Mouse (Mus musculus) frontal cortex, postnatal 14 days (tissue): Measurements from ENCODE around the gene Ptprm.

Experiments
- DNase-seq, 2 experiments: peaks; one replicate each; pipeline ENCODE4 v3.0.0; 2022; ENCODE audit warnings: low spot score in 2 of 2

Ptprm gene

DNA sequence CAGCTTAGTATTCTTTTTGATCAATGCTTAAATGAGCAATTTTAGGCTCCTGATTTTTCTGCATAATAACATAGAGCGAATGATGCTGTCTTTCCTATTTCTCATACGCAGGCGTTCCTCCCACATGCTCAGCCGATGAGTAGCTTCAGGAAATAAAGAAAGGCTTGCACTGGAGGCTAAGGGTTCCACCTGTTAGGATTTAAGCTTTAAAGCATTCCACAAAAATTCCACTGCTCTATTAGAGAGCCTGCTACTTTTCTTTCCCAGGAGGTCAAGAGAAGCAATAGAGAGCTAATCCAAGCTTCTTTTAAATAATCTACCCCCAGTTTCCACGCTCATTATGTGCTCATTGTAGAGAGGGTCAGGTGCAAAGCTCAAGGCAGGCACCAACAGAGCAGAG is 127.3 kb downstream of the Ptprm start:
- no peak for DNase-seq

DNA sequence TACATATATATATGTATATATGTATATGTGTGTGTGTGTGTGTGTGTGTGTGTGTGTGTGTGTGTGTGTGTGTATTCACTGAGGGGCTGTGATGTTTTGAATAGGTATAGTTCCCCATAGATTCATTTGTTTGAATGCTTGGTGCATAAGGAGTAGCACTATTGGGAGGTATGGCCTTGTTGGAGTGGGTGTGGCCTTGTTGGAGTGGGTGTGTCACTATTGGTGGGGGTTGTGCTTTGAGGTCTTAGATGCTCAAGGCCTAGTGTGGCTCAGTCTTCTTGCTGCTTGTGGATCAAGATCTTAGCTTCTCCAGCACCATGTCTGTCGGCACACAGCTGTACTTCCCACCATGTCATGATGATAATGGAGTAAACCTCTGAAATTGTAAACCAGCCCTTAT is 138.9 kb downstream of the Ptprm start:
- no peak for DNase-seq

DNA sequence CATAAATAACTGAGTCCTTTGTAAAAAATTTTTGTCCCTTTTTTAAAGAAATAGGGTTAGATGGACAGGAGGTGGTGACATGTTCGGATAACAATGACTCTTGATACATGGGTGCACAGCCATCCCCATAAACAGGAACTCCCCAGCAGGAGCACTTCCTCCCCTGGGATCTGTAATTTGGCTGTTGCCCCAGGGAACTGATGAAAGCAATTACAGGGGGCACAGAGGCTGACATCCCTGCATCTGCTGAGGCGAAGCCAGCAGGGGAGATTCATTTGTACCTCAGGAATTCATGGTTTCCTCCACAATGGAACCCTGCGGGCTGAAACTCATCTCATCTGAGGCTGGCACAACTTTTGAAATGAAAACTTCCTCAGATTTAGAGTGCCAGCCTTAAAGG is 140.5 kb downstream of the Ptprm start:
- DNase-seq, result no peak

DNA sequence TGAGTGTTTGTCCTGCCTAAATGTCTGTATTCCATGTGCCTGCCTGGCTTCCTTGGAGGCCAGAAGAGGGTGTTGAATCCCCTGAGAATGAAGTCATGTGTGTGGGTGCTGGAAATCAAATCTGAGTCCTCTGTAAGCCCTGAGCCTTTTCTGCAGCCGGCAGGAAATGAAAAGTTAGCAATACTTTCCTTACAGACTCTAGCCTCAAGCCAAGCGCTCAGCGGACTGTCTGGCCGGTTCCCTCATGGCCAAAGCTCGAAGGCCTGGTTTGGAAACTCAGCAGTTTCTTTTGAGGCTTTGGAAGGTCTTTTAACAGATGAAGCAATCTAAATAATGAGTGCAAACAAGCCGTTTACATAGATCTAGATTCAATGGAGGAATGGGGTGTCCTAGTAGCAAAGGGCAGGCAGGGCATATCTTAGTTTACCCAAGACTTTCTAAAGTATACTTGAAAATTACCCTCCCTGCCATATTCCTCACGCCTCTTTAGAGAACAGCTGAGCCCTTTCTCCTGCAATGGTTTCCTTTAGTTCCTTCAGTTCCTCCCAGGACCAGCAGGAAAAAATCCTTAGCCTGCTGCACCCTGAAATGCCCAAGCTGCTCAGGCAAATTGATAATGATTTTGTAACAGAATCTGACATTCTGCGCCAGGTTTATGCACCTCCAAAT is 144.4 kb downstream of the Ptprm start:
- no peak for DNase-seq

DNA sequence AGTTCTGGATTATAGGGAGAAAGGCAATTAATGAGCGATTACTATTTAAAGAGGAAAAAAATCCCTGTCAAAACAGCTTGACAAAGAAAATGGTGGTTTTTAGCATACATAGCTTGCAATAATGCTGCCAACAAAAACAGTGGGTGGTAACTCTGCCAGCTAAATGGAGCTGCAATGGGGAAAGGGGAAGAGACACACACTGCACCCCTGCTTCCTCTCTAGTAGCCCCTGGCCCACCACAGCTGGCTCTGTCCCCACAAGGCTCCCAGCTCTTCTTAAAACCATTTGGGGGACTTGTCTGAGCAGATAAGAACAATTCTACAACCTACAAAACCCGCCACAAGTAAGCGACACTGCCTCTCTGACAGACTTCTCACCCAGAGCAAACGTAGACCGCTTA is 145.7 kb downstream of the Ptprm start:
- DNase-seq, result no peak

DNA sequence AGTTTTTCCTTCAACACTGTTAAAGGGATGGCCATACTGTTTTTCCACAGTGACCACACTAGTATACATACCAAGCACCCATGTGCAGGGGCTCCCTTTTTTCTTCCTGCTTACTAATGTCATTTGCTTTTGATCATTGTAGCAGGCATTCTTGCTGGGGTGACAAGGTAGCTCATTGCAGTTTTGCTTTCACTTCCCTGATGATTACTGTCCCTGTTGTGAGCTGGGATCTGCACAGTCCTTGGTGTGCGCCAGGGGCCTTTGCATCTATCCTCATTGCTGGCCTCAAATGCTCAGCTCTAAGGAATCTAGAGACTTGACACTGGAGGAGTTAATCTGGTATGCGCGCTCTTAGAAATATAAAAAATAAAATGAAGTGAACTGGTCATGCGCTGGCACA is 147.3 kb downstream of the Ptprm start:
- DNase-seq, result no peak

DNA sequence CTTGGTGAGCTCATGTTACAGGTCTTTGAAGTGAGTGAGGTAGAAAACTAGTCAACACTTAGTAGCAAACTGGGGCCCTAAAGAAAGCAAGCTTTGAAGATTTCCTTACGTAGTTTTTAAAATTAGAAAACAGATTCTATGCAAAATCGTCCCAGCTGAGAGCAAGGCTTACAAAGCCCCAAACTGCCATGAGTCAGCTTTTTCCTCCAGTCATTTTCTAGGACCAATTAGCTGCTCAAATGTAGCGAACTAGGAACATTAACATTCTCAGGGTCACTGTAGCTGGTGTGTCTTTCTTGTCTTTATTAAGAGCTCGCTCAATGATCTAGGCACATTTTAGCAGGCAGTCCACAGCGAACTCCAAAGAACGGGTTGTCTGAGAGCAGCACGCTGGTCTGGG is 153.1 kb downstream of the Ptprm start:
- no peak for DNase-seq

DNA sequence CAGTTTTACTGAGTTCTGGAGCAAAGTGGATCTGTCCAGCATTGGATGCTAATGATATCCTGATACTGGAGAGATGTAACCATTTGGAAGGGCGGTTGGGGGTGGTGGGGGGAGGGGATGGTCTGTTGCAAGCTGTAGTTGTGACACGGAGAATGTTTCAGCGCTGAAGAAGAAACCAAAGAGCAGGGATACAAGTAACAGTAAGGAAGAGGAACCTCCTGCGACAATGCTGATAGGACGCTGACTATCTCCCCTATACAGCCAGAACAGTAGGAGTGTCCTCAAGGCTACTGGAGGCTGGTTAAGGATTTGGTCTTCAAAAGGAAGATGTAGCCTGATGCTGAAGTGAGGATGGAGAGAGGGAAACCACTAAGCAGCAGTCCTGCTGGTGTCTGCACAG is 160.5 kb downstream of the Ptprm start:
- DNase-seq, result no peak

DNA sequence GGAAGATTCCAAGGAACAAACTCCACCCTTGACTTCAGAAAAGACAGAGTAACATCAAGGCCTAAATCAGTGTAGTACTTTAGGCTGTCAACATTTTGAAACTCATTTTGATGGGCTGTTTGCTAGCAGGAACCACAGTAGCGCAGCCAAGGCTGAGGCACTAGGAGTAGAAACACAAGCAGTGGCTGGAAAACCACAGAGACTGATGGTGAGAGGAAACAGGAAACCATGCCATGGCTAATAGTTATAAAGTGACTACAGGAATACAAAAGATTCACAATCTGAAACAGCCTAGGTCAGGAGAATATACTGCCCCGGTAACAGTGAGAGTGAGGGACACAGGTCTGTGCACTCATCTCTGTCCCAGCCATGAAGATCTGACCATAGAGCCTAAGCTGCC is 165.7 kb downstream of the Ptprm start:
- no peak for DNase-seq

DNA sequence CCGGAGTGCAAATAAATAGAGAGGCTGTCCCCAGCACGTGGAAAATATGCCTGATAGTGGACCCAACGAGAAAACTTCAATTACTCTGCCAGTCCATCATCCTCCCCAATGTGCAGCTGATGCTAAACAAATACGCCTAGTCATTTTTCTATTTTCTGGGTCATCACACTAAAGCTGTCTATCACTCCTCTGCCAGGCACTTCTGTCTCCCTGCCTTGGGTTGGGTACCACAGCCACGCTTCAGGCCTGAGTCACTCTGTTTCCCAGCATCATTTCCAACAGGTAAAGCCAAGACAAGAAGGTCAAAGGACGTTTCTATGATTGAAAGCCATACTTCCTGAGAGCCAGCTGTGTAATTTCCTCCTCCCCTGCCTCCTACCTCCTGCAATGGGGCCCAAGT is 167.4 kb downstream of the Ptprm start:
- DNase-seq, result no peak

DNA sequence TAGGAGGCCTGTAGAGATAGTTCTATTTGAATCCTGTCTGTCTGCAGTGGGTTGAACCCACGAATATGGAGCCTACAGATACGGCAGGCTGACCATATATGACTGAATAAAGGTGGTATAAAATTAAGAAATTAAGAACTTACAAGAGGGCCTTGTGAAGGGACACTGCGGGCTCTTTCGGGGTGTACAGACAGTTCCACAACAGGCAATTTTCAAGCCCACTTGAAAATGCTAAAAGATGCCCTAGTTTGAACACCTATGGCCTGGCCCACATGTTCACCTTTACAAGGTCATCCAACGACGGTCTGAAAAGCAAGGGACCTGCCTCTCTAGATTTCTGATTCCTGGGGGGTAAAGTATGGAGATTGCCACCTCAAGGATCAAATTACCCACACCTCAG is 168.3 kb downstream of the Ptprm start:
- DNase-seq, result no peak

DNA sequence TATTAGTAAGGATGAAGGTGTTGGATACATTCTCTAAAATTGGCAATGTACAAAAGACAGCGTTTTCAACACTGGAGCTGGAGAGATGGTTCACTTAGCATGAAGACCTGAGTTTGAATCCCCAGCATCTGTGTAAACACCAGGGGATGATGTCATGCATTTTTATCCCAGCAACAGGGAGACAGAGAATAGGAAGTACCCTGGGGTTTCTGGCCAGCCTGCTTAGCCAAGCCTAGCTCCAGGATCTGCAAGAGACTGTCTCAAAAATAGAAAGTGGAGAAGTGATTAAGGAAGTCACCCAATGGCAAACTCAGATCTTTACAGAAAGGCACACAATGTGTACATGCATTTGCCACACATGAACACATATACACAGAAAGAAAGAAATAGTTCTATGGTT is 174.8 kb downstream of the Ptprm start:
- no peak for DNase-seq

DNA sequence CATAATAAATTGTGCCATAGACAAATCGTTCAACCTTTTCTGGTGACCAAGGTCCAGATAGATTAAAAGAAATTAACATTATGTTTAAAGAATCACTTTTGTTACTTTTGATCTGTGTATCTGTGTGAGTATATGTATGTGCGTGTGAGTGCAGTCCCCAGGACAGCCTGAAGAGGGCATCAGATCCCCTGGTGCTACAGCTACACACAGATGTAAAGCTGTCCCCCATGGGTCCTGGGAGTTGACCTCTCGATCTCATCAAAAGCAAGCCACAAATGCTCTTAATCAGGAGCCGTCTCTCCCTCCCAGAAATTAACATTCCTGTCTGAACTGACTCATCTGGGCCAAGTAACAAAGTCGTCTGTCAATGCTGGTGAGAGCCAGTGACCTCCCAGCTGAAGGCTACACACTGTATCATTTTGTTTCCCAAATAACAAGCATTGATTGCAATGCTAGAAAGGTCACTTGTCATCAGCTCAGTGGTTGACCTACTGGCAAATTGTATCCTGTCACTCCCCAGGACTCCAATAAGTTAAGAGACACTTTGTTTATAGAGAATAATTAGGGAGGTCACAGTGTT is 175.5 kb downstream of the Ptprm start:
- DNase-seq, result no peak

DNA sequence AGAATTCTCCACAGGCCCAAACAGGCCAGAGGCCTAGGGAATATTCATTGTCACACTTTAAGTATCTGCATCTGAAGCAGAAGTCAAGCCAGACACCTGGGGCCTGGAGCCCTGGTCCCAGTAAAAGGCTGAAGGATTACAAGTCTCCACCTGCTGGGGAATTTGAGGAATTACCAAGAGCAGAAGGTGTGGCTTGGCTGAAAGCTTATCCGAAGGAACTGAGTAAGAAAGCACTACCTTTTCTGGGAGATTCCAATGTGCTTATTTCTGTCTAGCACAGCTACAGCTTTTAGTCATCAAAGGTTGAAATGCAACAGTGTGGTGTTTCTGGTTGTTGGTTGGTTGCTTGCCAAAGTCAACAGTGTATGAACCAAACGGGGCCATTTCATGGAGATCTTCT is 178.4 kb downstream of the Ptprm start:
- DNase-seq, result peak; percentile 7 to 18

DNA sequence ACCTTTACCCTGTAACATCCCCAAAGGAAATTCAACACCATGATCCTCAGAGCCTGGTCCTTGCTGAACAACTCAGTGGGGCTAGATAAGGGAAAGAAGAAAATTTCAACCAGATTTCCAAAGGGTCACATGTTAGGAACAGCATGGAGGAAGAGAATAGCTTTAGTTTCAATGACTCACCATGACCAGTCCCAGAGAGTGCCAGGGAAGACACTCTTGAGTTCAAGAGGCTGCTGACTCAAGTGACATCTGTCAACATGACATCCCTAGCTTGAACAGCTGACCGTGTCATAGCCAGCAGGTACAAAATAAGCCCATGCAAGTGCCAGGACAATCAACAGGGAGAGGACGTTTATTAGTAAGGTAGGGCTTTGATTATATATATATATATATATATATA is 182.9 kb downstream of the Ptprm start:
- no peak for DNase-seq

DNA sequence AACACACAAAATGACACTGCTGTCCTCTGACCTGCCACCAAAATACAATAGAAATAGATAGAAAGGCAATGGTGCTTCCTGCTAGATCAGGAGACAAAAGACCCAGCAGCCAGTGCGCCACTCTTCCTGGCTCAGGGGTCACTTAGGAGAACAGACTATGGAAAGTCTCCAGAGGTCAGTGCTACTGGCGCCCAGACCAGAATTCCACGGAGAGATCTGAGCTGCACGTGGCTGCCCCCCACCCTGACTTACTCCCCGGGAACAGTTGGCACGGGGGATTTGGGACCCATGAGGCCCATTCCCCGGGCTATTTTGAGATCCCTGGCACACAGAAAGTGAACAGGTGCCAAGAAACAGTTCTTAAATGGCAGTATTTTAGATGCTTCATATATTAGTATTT is 183.6 kb downstream of the Ptprm start:
- DNase-seq, result no peak

DNA sequence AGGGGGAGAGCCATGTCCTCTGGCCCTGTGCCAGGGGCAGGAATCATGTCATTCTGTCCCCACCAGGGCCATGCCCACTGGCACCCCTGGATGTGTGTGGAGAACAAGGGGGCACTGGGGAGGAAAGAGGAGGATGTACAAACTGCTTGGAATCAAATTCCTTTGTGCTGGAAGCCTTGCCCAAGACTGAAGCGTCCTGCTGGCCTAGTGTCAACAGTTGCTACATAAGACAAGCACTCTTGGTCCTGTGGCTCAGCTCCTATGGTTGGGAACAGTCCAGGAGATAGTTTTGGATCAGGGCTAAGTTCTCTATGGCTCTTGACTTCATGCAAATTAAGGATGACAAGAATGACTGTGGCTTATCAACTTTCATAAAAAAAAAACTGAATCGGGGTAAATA is 188.4 kb downstream of the Ptprm start:
- no peak for DNase-seq

DNA sequence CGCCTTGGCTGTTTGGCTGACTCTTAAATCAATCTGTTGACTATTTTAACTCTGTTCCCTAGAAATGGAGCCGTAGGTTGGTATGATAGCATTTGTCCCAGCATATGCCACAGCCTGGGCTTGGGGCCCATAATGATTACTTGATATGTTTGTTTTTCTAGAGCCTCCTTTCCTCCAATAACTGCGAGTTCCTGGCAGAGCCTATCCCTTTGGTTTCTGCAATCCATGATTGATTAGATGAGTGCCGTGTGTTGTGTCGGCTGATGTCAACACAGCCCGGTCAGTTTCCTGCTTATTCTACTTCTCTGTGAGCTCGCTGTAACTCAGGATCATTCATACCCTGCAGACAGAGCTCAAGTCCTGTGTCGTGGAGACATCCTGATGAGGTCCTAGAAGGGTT is 194.6 kb downstream of the Ptprm start:
- no peak for DNase-seq

DNA sequence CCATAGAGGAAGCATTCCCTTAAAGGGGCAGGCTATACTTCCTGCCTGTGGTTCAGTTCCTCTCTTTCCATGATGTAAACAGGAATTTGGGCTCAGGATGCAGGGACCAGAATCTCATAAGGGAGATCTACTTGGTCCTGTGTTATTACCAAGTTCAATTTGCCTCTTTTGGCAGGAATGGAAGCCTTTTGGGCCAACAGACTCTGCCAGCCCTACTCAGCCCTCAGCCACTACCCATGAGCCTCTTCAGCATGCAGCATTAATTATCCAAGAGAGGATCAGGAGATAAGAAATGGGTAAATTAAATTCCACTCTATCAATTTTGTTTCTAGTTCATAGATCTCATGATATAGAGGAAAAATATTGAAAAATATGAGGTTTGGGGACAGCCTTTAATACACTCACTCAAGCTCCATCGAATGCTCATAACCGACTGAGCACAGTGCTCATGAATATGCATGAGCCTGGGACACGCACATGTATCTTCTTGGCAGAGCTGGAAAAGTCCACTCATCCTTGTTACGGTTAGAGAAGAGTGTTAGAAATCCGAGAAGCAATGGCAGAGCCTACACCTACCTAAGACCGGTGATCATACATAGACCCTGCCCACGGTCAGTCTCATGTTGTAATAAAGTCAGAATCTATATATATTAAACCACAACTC is 197.0 kb downstream of the Ptprm start:
- no peak for DNase-seq

DNA sequence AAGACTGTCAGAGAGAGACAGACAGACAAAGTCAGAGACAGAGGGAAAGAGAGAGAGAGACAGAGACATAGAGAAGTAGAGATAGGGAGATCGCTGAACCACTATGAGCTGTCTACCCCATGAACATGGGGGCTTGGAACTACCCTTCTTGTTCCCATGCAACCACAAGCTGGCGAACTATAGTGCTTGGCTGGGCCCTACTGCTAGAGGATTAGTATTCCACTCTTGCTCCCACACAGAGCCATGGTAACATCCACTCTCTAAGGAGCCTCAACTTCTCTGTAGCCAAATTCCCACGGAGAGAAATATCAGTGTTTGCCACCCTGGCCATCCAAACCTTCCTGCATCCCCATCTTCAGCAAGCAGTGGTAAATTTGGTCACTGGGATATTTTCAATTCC is 202.0 kb downstream of the Ptprm start:
- DNase-seq, result no peak

DNA sequence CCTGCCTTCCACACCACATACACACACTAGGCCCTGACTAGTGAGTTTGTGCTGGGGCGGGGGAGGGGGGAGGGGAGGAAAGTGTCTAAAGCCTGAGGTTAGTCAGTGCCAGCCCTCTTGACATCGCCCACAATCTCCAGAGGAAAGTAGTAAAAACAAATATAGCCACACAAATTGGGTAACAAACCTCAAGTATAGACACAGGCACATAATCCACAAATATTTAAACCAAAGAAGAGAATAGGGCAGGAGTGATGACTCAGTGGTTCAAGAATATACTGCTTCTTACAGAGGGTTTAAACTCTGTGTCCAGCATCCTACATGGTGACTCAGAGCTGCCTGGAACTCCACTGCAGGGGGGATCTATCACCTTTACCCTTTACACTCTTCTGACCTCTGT is 203.8 kb downstream of the Ptprm start:
- no peak for DNase-seq

DNA sequence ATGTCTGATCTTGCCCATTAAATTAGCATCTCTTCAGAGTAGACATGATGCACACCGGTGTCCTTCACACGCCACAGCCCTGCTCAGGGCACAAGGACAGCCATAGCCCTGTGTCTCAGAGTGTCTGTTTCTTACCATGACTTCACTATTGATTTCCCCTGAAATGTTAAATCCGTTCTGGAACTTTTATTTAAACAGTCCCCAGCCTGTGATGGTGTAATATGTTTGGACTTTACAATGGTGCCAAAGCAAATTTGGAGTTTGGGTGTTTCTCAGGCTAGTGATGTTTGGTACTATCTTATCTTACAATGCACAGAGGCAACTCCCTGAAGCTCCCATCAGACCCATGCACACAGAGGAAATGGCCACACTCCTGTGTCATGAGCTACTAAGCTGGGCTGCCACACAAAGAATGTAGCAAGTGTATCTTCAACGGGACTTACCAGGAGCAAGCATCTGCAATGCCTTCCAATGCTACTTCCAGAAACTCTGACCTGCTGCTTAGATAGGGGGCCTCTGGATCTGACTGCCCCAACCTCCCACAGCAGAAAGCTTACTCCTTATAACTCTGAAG is 212.0 kb downstream of the Ptprm start:
- no peak for DNase-seq

DNA sequence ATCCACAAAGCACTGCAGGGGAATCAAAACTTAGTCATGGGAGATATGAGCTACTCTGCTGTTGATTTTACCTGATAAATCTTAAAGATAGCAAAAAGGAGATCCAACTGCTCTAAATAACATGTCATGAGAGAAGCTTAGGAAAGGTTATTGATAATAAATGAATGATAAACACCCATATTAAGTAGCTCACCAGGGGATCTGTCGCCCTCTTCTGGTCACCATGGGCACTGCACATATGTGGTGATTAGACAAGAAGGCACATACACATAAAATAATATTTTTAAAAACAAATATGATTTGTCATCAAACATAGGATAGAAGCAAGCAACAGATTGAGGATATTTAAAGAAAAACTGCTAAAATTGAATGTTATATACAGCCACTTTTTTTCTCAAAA is 213.8 kb downstream of the Ptprm start:
- DNase-seq, result no peak
